Mouse (Mus musculus): ENCODE results near the gene Itgav. TPM values are rescaled to one million over a fixed set of nuclear protein-coding genes. Genes with fewer than 3 reads are reported as not detected.

Itgav gene
- polyA plus RNA-seq, 1 experiment from 2014 or later, result 17.1 TPM

- H3K36me3 ChIP-seq (ENCODE audit: control insufficient read depth, insufficient read depth, low read length), result peaks cover 10% of the 10 kb centered on the region
- H3K4me3 ChIP-seq (ENCODE audit: low read length), result no peak overlapping the region
- H3K27me3 ChIP-seq (replicated peaks; ENCODE audit: control insufficient read depth, insufficient read depth, low read length), result no peaks in the 10 kb centered on the region
- H3K9ac ChIP-seq (ENCODE audit: low read depth, low read length), result no peak overlapping the region
- 71% methylated on average over 4 of the region's 4 CpGs for WGBS
- ATAC-seq, result no peak
- no peaks in the 10 kb centered on the region for H3K9me3 ChIP-seq (ENCODE audit: control insufficient read depth, low read length)
- H3K4me2 ChIP-seq (ENCODE audit: low read length), result no peak overlapping the region
- no peaks in the 10 kb centered on the region for H3K4me1 ChIP-seq (ENCODE audit: control insufficient read depth, insufficient read depth, low read depth, low read length)
- no peak overlapping the region for H3K27ac ChIP-seq (ENCODE audit: low read depth, low read length)
Observed at GRCm38 (mm10) chr2:83856236-83856635, 132.0 kb downstream of the Itgav start.

Other genes starting within 250 kb of the Itgav start
- 160 and 171 TPM in 2 replicates for gene Zc3h15, start 80.0 kb upstream of the Itgav start, polyA plus RNA-seq (2015; fragmentation: Nextera tagmentation; extraction: Ambion mirVana)
- gene Fam171b, start 88.2 kb downstream of the Itgav start, polyA plus RNA-seq (2015; fragmentation: Nextera tagmentation; extraction: Ambion mirVana), result 77.1 and 80.4 TPM in 2 replicates
- not detected in 2 replicates for gene Zswim2, start 216.8 kb downstream of the Itgav start, polyA plus RNA-seq (2015; fragmentation: Nextera tagmentation; extraction: Ambion mirVana)
- gene Gm13698, start 231.3 kb downstream of the Itgav start, polyA plus RNA-seq (2015; fragmentation: Nextera tagmentation; extraction: Ambion mirVana), result not detected in 2 replicates
- gene Gm13693, start 237.1 kb downstream of the Itgav start, polyA plus RNA-seq (2015; fragmentation: Nextera tagmentation; extraction: Ambion mirVana), result not detected in 2 replicates
- not detected in 2 replicates for gene Gm13695, start 242.9 kb downstream of the Itgav start, polyA plus RNA-seq (2015; fragmentation: Nextera tagmentation; extraction: Ambion mirVana)
- gene Gm13696, start 248.7 kb downstream of the Itgav start, polyA plus RNA-seq (2015; fragmentation: Nextera tagmentation; extraction: Ambion mirVana), result not detected in 2 replicates

Data from hindbrain, embryonic 16.5 days (tissue).